Mouse (Mus musculus): Measurements from ENCODE around the gene Chd3. TPM values are rescaled to one million over a fixed set of nuclear protein-coding genes. Genes with fewer than 3 reads are reported as not detected.
"Not testable (repeated sequence)": the region's sequence is repeated elsewhere in the genome, so short reads cannot be mapped to it uniquely, and the experiment has no call there.

Gene Chd3
- polyA plus RNA-seq, 1 experiment from 2014 or later, result 17.1 TPM

DNA sequence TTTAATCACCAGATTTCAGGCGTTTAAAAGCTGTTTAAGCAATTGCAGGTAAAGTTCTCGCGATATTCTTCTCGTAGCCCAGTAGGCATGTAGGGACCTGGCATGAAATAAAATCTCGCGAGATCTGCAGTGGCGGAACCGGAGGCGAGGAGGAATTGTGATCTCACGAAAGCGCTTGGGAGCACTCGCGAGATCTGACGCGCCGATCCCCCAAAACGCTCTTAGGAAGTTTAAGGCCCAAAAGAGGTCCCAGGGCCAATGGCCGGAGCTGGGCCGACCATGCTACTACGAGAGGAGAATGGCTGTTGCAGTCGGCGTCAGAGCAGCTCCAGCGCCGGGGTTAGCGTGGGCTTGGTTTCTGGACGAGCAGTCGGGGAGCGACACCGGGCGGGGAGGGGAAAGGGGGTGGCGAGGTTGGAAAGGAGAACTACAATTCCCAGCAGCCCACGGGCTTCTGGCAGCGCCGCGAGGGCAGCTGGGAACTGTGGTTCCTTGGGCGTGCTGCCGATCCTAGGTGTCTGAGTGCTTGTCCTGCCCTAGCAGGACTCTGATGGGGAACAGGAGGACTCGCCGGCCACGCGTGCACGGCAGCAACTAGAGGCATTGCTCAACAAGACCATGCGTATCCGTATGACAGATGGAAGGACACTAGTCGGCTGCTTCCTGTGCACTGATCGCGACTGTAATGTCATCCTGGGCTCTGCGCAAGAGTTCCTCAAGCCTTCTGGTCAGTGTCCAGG is 26.6 kb upstream of the Chd3 start:
- under 1% methylated on average over 46 of the region's 48 CpGs for WGBS
- Histone ChIP-seq H3K4me2 (peak overlapping the region; percentile 96), H3K27me3 (replicated peaks; ENCODE audit: control insufficient read depth, insufficient read depth, low read length) (no peaks in the 10 kb centered on the region), H3K9me3 (ENCODE audit: control insufficient read depth, low read length) (no peaks in the 10 kb centered on the region), H3K4me3 (ENCODE audit: low read depth, low read length) (peak overlapping the region; percentile 77), H3K36me3 (ENCODE audit: control insufficient read depth, insufficient read depth, low read length) (peaks cover 12% of the 10 kb centered on the region), H3K4me1 (replicated peaks; ENCODE audit: control insufficient read depth, insufficient read depth, low read length) (peaks cover 43% of the 10 kb centered on the region), H3K9ac (ENCODE audit: low read depth, low read length) (peak overlapping the region; percentile 83), H3K27ac (ENCODE audit: low read depth, low read length) (peak overlapping the region; percentile 93)
- ATAC-seq (replicated peaks; ENCODE audit: low FRiP score) (peak; percentile 85), DNase-seq (ENCODE audit: low spot score) (peak; percentile 97)

GRCm38 (mm10) chr11:69395235-69395633 is 26.0 kb upstream of the Chd3 start, which contains the start of the genes Naa38 and Cyb5d1:
Naa38 (plus strand) TSS chr11:69395487.
Cyb5d1 (minus strand) TSS chr11:69395631.
- Histone ChIP-seq H3K4me1 (replicated peaks; ENCODE audit: control insufficient read depth, insufficient read depth, low read length) (peaks cover 41% of the 10 kb centered on the region), H3K4me3 (ENCODE audit: low read depth, low read length) (peak within 1 kb of the TSS; percentile 77), H3K9ac (ENCODE audit: low read depth, low read length) (peak within 1 kb of the TSS; percentile 83), H3K27ac (ENCODE audit: low read depth, low read length) (peak within 1 kb of the TSS; percentile 93), H3K4me2 (peak within 1 kb of the TSS; percentile 96)
- not testable (repeated sequence) for H3K9me3 ChIP-seq (ENCODE audit: control insufficient read depth, low read length); H3K27me3 ChIP-seq (replicated peaks; ENCODE audit: control insufficient read depth, insufficient read depth, low read length); H3K36me3 ChIP-seq (ENCODE audit: control insufficient read depth, insufficient read depth, low read length)
- ATAC-seq (replicated peaks; ENCODE audit: low FRiP score) (peak; percentile 76), DNase-seq (ENCODE audit: low spot score) (peak; percentile 86)
- WGBS, result under 1% methylated on average over 24 of the region's 24 CpGs

GRCm38 (mm10) chr11:69394591-69395167 is 25.5 kb upstream of the Chd3 start:
- peak overlapping the region; percentile 83 for H3K9ac ChIP-seq (ENCODE audit: low read depth, low read length)
- H3K4me2 ChIP-seq, result peak overlapping the region; percentile 96
- not testable (repeated sequence) for H3K36me3 ChIP-seq (ENCODE audit: control insufficient read depth, insufficient read depth, low read length); H3K9me3 ChIP-seq (ENCODE audit: control insufficient read depth, low read length); ATAC-seq (replicated peaks; ENCODE audit: low FRiP score); H3K27me3 ChIP-seq (replicated peaks; ENCODE audit: control insufficient read depth, insufficient read depth, low read length)
- H3K27ac ChIP-seq (ENCODE audit: low read depth, low read length), result peak overlapping the region; percentile 93; the same call in 1 of the 2 replicates
- peak; percentile 30 for DNase-seq (ENCODE audit: low spot score)
- H3K4me3 ChIP-seq (ENCODE audit: low read depth, low read length), result peak overlapping the region; percentile 77
- WGBS, result 2% methylated on average over 31 of the region's 31 CpGs
- H3K4me1 ChIP-seq (replicated peaks; ENCODE audit: control insufficient read depth, insufficient read depth, low read length), result peaks cover 39% of the 10 kb centered on the region

GRCm38 (mm10) chr11:69390400-69391034 is 21.3 kb upstream of the Chd3 start:
- Histone ChIP-seq H3K4me2 (no peak overlapping the region), H3K4me1 (replicated peaks; ENCODE audit: control insufficient read depth, insufficient read depth, low read length) (peaks cover 7% of the 10 kb centered on the region; the same call in 1 of the 2 replicates), H3K27me3 (replicated peaks; ENCODE audit: control insufficient read depth, insufficient read depth, low read length) (no peaks in the 10 kb centered on the region; the same call in 1 of the 2 replicates), H3K36me3 (ENCODE audit: control insufficient read depth, insufficient read depth, low read length) (no peaks in the 10 kb centered on the region), H3K9me3 (ENCODE audit: control insufficient read depth, low read length) (no peaks in the 10 kb centered on the region), H3K4me3 (ENCODE audit: low read depth, low read length) (no peak overlapping the region), H3K27ac (ENCODE audit: low read depth, low read length) (no peak overlapping the region), H3K9ac (ENCODE audit: low read depth, low read length) (no peak overlapping the region)
- DNase-seq (ENCODE audit: low spot score) (peak; percentile 41), ATAC-seq (replicated peaks; ENCODE audit: low FRiP score) (no peak)
- 43% methylated on average over 10 of the region's 10 CpGs for WGBS

GRCm38 (mm10) chr11:69389531-69390399 is 20.6 kb upstream of the Chd3 start:
- ATAC-seq (replicated peaks; ENCODE audit: low FRiP score), result no peak
- 68% methylated on average over 14 of the region's 14 CpGs for WGBS
- H3K27ac ChIP-seq (ENCODE audit: low read depth, low read length), result no peak overlapping the region

GRCm38 (mm10) chr11:69388680-69389079 is 19.5 kb upstream of the Chd3 start:
- H3K9me3 ChIP-seq (ENCODE audit: control insufficient read depth, low read length), result no peaks in the 10 kb centered on the region
- H3K36me3 ChIP-seq (ENCODE audit: control insufficient read depth, insufficient read depth, low read length), result no peaks in the 10 kb centered on the region
- 93% methylated on average over 4 of the region's 4 CpGs for WGBS
- no peak overlapping the region for H3K27ac ChIP-seq (ENCODE audit: low read depth, low read length)
- no peak overlapping the region for H3K4me2 ChIP-seq
- DNase-seq (ENCODE audit: low spot score), result no peak
- H3K9ac ChIP-seq (ENCODE audit: low read depth, low read length), result no peak overlapping the region
- no peak for ATAC-seq (replicated peaks; ENCODE audit: low FRiP score)
- peaks cover 4% of the 10 kb centered on the region; the same call in 1 of the 2 replicates for H3K4me1 ChIP-seq (replicated peaks; ENCODE audit: control insufficient read depth, insufficient read depth, low read length)
- H3K27me3 ChIP-seq (replicated peaks; ENCODE audit: control insufficient read depth, insufficient read depth, low read length), result no peaks in the 10 kb centered on the region; the same call in 1 of the 2 replicates
- H3K4me3 ChIP-seq (ENCODE audit: low read depth, low read length), result no peak overlapping the region

More at GRCm38 (mm10) chr11:69389531-69390399, 20.6 kb upstream of the Chd3 start:
- peaks cover 7% of the 10 kb centered on the region; the same call in 1 of the 2 replicates for H3K4me1 ChIP-seq (replicated peaks; ENCODE audit: control insufficient read depth, insufficient read depth, low read length)
- DNase-seq (ENCODE audit: low spot score), result peak; percentile 28
- no peaks in the 10 kb centered on the region for H3K36me3 ChIP-seq (ENCODE audit: control insufficient read depth, insufficient read depth, low read length)
- no peaks in the 10 kb centered on the region for H3K9me3 ChIP-seq (ENCODE audit: control insufficient read depth, low read length)
- no peak overlapping the region for H3K9ac ChIP-seq (ENCODE audit: low read depth, low read length)
- no peak overlapping the region for H3K4me3 ChIP-seq (ENCODE audit: low read depth, low read length)
- no peak overlapping the region for H3K4me2 ChIP-seq
- H3K27me3 ChIP-seq (replicated peaks; ENCODE audit: control insufficient read depth, insufficient read depth, low read length), result no peaks in the 10 kb centered on the region; the same call in 1 of the 2 replicates

DNA sequence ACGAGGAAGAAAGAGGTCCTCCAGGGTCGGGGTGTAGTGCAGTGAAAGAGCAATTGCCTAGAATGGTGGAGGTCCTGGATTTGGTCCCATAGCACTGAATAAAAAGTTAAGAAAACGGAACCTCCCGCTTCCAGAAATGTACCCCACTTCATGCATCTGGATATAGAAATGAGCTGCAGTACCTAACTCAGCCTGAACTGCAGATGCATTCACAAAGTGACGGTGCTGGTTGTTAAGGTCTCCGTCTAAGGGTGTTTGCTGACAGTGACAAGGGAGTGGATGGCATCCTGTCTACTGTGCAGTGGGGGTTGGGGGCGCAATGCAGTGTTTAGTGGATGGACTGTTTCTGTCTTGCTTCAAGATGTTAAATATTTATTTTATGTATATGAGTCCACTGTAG is 17.6 kb upstream of the Chd3 start:
- 71% methylated on average over 7 of the region's 7 CpGs for WGBS
- ATAC-seq (replicated peaks; ENCODE audit: low FRiP score), result no peak

GRCm38 (mm10) chr11:69384979-69385378 is 15.8 kb upstream of the Chd3 start:
- WGBS, result 77% methylated on average over 6 of the region's 6 CpGs
- no peak for DNase-seq (ENCODE audit: low spot score)

More for the DNA sequence above, 17.6 kb upstream of the Chd3 start:
- no peaks in the 10 kb centered on the region for H3K9me3 ChIP-seq (ENCODE audit: control insufficient read depth, low read length)
- no peak overlapping the region for H3K9ac ChIP-seq (ENCODE audit: low read depth, low read length)
- no peak overlapping the region for H3K4me2 ChIP-seq
- H3K36me3 ChIP-seq (ENCODE audit: control insufficient read depth, insufficient read depth, low read length), result no peaks in the 10 kb centered on the region
- no peaks in the 10 kb centered on the region; the same call in 1 of the 2 replicates for H3K27me3 ChIP-seq (replicated peaks; ENCODE audit: control insufficient read depth, insufficient read depth, low read length)
- no peak overlapping the region for H3K4me3 ChIP-seq (ENCODE audit: low read depth, low read length)
- H3K4me1 ChIP-seq (replicated peaks; ENCODE audit: control insufficient read depth, insufficient read depth, low read length), result peaks cover 4% of the 10 kb centered on the region; the same call in 1 of the 2 replicates
- H3K27ac ChIP-seq (ENCODE audit: low read depth, low read length), result no peak overlapping the region
- DNase-seq (ENCODE audit: low spot score), result no peak

More at GRCm38 (mm10) chr11:69384979-69385378, 15.8 kb upstream of the Chd3 start:
- ATAC-seq (replicated peaks; ENCODE audit: low FRiP score), result no peak
- H3K36me3 ChIP-seq (ENCODE audit: control insufficient read depth, insufficient read depth, low read length), result no peaks in the 10 kb centered on the region
- 0 out of 2 replicates have a peak, but pooled peaks cover under 1% of the 10 kb centered on the region for H3K4me1 ChIP-seq (replicated peaks; ENCODE audit: control insufficient read depth, insufficient read depth, low read length)
- no peaks in the 10 kb centered on the region for H3K9me3 ChIP-seq (ENCODE audit: control insufficient read depth, low read length)
- no peak overlapping the region for H3K4me3 ChIP-seq (ENCODE audit: low read depth, low read length)
- no peak overlapping the region for H3K9ac ChIP-seq (ENCODE audit: low read depth, low read length)
- H3K27me3 ChIP-seq (replicated peaks; ENCODE audit: control insufficient read depth, insufficient read depth, low read length), result no peaks in the 10 kb centered on the region; the same call in 1 of the 2 replicates
- H3K4me2 ChIP-seq, result no peak overlapping the region
- H3K27ac ChIP-seq (ENCODE audit: low read depth, low read length), result no peak overlapping the region

Data from liver, embryonic 11.5 days (tissue).